Mouse (Mus musculus): ENCODE results near the gene Clec4a3. TPM values are rescaled to one million over a fixed set of nuclear protein-coding genes. Genes with fewer than 3 reads are reported as not detected.

Clec4a3 gene
- polyA plus RNA-seq, 1 experiment from 2014 or later, result 2.7 TPM

GRCm38 (mm10) chr6:123005591-123005990 is 53.3 kb downstream of the Clec4a3 start:
- Histone ChIP-seq H3K27ac (ENCODE audit: low read length) (no peak overlapping the region), H3K9me3 (ENCODE audit: low read length) (no peaks in the 10 kb centered on the region), H3K4me1 (ENCODE audit: insufficient read depth, low read length) (no peaks in the 10 kb centered on the region), H3K9ac (replicated peaks; ENCODE audit: low read length) (no peak overlapping the region), H3K36me3 (ENCODE audit: insufficient read depth, low read length) (no peaks in the 10 kb centered on the region), H3K27me3 (ENCODE audit: insufficient read depth, low read length) (no peaks in the 10 kb centered on the region), H3K4me2 (replicated peaks; ENCODE audit: low read depth, low read length) (no peak overlapping the region), H3K4me3 (ENCODE audit: low read length) (no peak overlapping the region)
- ATAC-seq (ENCODE audit: low FRiP score, low TSS enrichment), result no peak
- 54% methylated on average over 1 of the region's 1 CpGs for WGBS

Other genes with a start within 250 kb of the Clec4a3 start
- 0.12 TPM in 1 of 2 replicates, not detected in the other for gene Nanog, start 245.0 kb upstream of the Clec4a3 start, polyA plus RNA-seq (2015; fragmentation: Nextera tagmentation; extraction: Ambion mirVana)
- 8.6 and 9.6 TPM in 2 replicates for gene Slc2a3, start 150.9 kb upstream of the Clec4a3 start, polyA plus RNA-seq (2015; fragmentation: Nextera tagmentation; extraction: Ambion mirVana)
- gene Foxj2, start 132.6 kb upstream of the Clec4a3 start, polyA plus RNA-seq (2015; fragmentation: Nextera tagmentation; extraction: Ambion mirVana), result 5.8 and 6.4 TPM in 2 replicates
- 1.7 and 1.8 TPM in 2 replicates for gene C3ar1, start 96.4 kb upstream of the Clec4a3 start, polyA plus RNA-seq (2015; fragmentation: Nextera tagmentation; extraction: Ambion mirVana)
- 54.7 and 58.6 TPM in 2 replicates for gene Necap1, start 78.0 kb upstream of the Clec4a3 start, polyA plus RNA-seq (2015; fragmentation: Nextera tagmentation; extraction: Ambion mirVana)
- gene Clec4a1, start 30.7 kb upstream of the Clec4a3 start, polyA plus RNA-seq (2015; fragmentation: Nextera tagmentation; extraction: Ambion mirVana), result 3.0 and 3.3 TPM in 2 replicates
- not detected in 2 replicates for gene Clec4a4, start 37.9 kb downstream of the Clec4a3 start, polyA plus RNA-seq (2015; fragmentation: Nextera tagmentation; extraction: Ambion mirVana)
- gene Clec4b1, start 97.4 kb downstream of the Clec4a3 start, polyA plus RNA-seq (2015; fragmentation: Nextera tagmentation; extraction: Ambion mirVana), result not detected in 2 replicates
- gene Clec4a2, start 153.9 kb downstream of the Clec4a3 start, polyA plus RNA-seq (2015; fragmentation: Nextera tagmentation; extraction: Ambion mirVana), result 2.2 and 2.6 TPM in 2 replicates
- gene Clec4b2, start 220.4 kb downstream of the Clec4a3 start, polyA plus RNA-seq (2015; fragmentation: Nextera tagmentation; extraction: Ambion mirVana), result not detected in 2 replicates